ENCODE assay signal across 8 mouse cellular contexts in the genomic region with DNA sequence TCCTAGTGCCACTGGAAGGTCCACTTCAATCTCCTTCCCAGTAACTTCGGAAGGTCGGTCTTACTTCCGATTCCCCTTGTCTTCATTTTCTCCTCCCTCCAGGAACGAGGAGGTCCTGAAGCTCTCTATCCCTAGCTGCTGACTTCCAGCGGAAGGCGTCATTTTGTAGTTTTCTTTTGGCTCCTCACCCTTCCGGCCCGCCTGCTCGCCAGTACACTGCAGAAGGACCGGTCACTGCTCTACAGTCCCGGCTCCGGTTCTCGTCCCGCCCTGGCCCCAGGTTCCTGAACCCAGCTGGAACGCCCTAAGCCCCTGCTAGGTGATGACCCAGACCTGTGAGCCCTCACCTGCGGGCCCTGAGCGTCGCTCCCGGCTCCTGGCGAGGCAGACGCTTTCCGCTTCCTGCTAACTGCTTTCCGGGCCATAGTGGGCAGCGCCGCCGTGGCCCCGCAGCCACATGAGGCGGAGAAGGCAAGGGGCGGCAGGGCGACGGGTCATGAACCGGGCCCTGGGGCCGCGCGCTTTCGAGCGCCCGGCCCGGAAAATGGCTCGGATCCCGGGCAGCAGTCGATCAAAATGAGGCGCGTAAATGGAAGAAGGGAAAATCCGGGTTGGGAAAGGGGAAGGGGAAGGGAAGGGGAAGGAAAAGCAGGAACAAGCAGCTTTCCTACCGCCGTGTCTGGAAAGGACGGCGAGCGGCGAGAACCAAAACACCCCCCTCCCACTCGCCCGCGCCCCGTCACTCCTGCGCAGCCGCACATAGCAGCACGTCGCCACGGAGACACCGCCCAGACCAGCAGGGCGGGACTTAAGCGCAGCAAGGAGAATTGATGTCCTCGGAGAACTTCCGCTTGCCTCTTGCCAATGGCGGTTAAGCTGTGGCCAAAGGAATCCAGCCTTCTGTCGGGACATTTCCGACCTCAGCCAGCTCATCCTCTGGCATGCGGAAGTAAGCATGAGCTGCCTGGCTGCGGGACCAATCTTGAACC. TPM values are rescaled to one million over a fixed set of nuclear protein-coding genes. Genes with fewer than 3 reads are reported as not detected.
DNase-seq lines count a peak whose midpoint lies in the region; ATAC-seq and TF ChIP-seq lines count a peak whose summit lies in the region.

Gene Dcaf12 (minus strand): TSS at position 749 of the 989 bp plus-strand sequence.

- peaks cover 10% of the 10 kb centered on the region for H3K4me1 ChIP-seq in hindbrain, postnatal 0 days (ENCODE audit: insufficient read depth, low read length)

- no peaks in the 10 kb centered on the region for H3K9me3 ChIP-seq in hindbrain, postnatal 0 days (ENCODE audit: low read length)

- H3K9ac ChIP-seq in hindbrain, postnatal 0 days (replicated peaks; ENCODE audit: low read length): peak within 1 kb of the TSS; percentile 89

- intact Hi-C loops in gastrocnemius, adult 2 months (cut with DNase I): loop anchor here (2.0 to 5.0 kb wide), 2 partner anchors 34 to 73 kb away; partner anchors contain the start of gene Ubap1
- intact Hi-C loops in left cerebral cortex, adult 2 months (cut with DNase I): loop anchor here (1.0 to 2.0 kb wide), 3 partner anchors 35 to 76 kb away; partner anchors contain the start of gene Ubap2

- no peaks in the 10 kb centered on the region; the same call in 1 of the 2 replicates for H3K36me3 ChIP-seq in hindbrain, postnatal 0 days (ENCODE audit: insufficient read depth, low read length)

- TF ChIP-seq CTCF in gastrocnemius, adult 2 months (IDR thresholded peaks at IDR 0.05): no peak
- no peak for TF ChIP-seq CTCF in hindbrain, postnatal 0 days (IDR thresholded peaks at IDR 0.05; ENCODE audit: low read depth)
- no peak for TF ChIP-seq CTCF in left cerebral cortex, adult 2 months (IDR thresholded peaks at IDR 0.05)

- no peaks in the 10 kb centered on the region for H3K27me3 ChIP-seq in hindbrain, postnatal 0 days (ENCODE audit: insufficient read depth, low read length)

- peak within 1 kb of the TSS; percentile 89 for H3K4me2 ChIP-seq in hindbrain, postnatal 0 days (ENCODE audit: low read depth, low read length)

- peak within 1 kb of the TSS; percentile 100 for H3K27ac ChIP-seq in gastrocnemius, adult 2 months
- peak within 1 kb of the TSS; percentile 94 for H3K27ac ChIP-seq in hindbrain, postnatal 0 days
- peak within 1 kb of the TSS; percentile 97 for H3K27ac ChIP-seq in left cerebral cortex, adult 2 months

- under 1% methylated on average over 70 of the region's 70 CpGs for WGBS in hindbrain, postnatal 0 days

- peak; percentile 99 for DNase-seq in ZHBTc4 (ENCODE audit: low read depth, low spot score)
- peak; percentile 97 for DNase-seq in gastrocnemius, adult 2 months
- DNase-seq in hindbrain, postnatal 0 days (ENCODE audit: low spot score): peak; percentile 97
- DNase-seq in left cerebral cortex, adult 2 months (ENCODE audit: extremely low spot score in 1 of 2, low spot score in 2 of 2): peak; percentile 95
- DNase-seq in right cerebral cortex, adult 2 months (ENCODE audit: low spot score in 2 of 2): peak; percentile 95 to 96
- DNase-seq in urinary bladder, postnatal 14 days (ENCODE audit: low spot score): peak; percentile 96

- ATAC-seq in common myeloid progenitor, adult 5-6 weeks (replicated peaks; ENCODE audit: low read depth, poor library complexity, severe bottlenecking): peak; percentile 88
- ATAC-seq in hindbrain, postnatal 0 days: peak; percentile 97
- peak; percentile 85 for ATAC-seq in megakaryocyte, adult 5-6 weeks (ENCODE audit: poor library complexity, severe bottlenecking)

- H3K4me3 ChIP-seq in gastrocnemius, adult 2 months: peak within 1 kb of the TSS; percentile 100
- peak within 1 kb of the TSS; percentile 79 for H3K4me3 ChIP-seq in hindbrain, postnatal 0 days (ENCODE audit: low read length)
- peak within 1 kb of the TSS; percentile 93 for H3K4me3 ChIP-seq in left cerebral cortex, adult 2 months

RNA-seq across cellular contexts. Expression of gene Dcaf12, which starts in this region (rescaled TPM):
- total RNA-seq in common myeloid progenitor, adult 5-6 weeks (2017): 30.6 and 37.8 TPM in 2 replicates
- total RNA-seq in gastrocnemius, adult 2 months (2021): 10 to 100 TPM; 27.3 to 28.9 TPM
- total RNA-seq in hindbrain, postnatal 0 days (2014; rRNA removed): 64.0 and 64.3 TPM in 2 replicates
- polyA plus RNA-seq in hindbrain, postnatal 0 days (2015; fragmentation: Nextera tagmentation; extraction: Ambion mirVana): 51.0 and 53.0 TPM in 2 replicates
- 10 to 100 TPM; 39.9 to 42.4 TPM for total RNA-seq in left cerebral cortex, adult 2 months (2021)
- 50.4 and 52.9 TPM in 2 replicates for total RNA-seq in megakaryocyte, adult 5-6 weeks (2015)
- total RNA-seq in megakaryocyte, adult 5-6 weeks (2017): 46.9 and 51.0 TPM in 2 replicates

Comparison
In these comparisons a context has a peak if more than half of its experiments do, and no peak if none do; other contexts are left out.
1. Peak in every context shown above with its lines: DNase-seq, ATAC-seq, H3K4me3 ChIP-seq and H3K27ac ChIP-seq.